Mouse (Mus musculus) thymus, postnatal 0 days (tissue): ENCODE results near the gene Ltn1. TPM values are rescaled to one million over a fixed set of nuclear protein-coding genes. Genes with fewer than 3 reads are reported as not detected.

Experiments used
- DNase-seq: peaks from one replicate; pipeline ENCODE4 v3.0.0-alpha.2; 2015; ENCODE audit warnings: low spot score
- polyA plus RNA-seq: library from polyadenylated mRNA; unstranded; fragments of >200 nt; fragmentation: Nextera tagmentation; extraction: Ambion mirVana; gene quantifications from 2 replicates; pipeline ENCODE4 v1.2.1, GENCODE M21; 2015

Ltn1 gene
- 23.7 and 25.0 TPM in 2 replicates for polyA plus RNA-seq

GRCm38 (mm10) chr16:87432033-87432814 is at the start of gene Ltn1:
TSS of gene Ltn1 (minus strand) at chr16:87432612.
- peak; percentile 98 for DNase-seq

- no peak for DNase-seq
Observed at GRCm38 (mm10) chr16:87470579-87470978, 38.2 kb upstream of the Ltn1 start.

DNA sequence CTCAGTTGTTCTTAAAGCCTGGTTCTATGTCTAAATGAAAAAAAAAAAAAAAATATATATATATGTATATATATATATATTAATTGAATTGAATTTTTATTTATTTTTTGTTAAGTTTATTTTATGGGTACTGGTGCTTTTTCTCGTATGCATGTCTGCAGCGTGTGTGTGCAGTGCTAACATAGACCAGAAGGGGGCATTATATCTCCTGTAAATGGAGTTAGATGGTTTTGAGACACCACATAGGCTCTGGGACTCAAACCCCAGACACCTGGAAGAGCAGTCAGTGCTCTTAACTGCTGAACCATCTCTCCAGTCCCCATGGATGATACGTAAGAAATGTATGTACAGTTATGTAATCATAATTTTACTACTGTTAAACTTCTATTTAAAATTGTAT is 26.3 kb upstream of the Ltn1 start:
- no peak for DNase-seq

- DNase-seq = no peak
Observed at GRCm38 (mm10) chr16:87455180-87455611, 22.8 kb upstream of the Ltn1 start.

DNA sequence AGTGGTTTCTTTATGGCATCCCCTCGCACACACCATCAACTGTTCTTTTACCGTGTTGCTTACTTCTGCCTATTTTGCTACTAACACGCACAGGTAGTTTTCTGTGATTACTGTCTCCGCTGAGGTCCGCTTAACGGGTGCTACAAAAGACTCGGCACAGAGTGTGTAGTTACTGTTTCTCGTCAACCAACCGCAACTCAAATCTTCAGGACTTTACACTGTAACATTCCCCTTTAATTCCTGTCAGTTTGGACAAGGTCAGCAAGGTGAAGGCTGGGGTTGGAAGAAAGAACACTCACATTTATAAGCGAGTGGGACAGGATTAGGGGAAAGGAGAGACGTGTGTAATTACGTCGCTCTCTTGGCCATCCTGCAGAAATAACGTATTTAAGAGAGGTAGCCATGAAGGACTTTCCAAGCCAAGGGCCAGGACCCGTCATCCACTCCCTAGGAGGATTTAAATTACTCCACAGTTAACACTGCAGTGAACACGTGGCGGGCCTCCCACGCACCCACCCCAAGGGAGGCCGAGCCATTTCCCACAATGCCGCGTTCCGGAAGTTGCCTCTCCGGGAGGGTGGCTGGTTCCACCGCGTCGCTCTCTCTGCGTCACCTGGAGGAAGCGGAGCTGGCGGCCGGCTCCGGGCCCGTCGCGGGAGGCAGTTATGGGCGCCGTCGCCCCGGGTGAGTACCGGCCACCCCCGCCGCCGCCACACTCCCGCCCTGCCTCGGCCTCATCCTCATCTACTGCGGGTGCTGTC is 22.2 kb upstream of the Ltn1 start, which contains the start of gene Usp16:
TSS of gene Usp16 (plus strand) at position 285 of the 761 bp plus-strand sequence.
- DNase-seq = peak; percentile 93

DNA sequence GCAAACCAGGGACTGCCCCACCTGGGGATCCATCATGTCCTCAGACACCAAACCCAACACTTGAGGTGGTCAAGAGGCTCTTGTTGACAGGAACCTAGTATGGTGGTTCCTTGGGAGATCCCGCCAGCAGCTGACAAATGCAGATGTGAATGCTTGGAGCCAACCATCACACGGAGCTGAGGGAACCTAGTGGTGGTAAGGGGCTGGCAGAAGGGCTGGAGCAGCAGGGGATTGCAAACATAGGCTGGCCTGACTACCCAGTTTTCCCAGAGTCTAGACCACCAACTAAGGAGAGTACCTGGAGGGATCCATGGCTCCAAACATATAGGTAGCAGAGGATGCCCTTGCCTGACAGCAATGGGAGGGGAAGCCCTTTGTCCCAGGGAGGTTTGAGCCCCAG is 20.8 kb upstream of the Ltn1 start:
- DNase-seq = no peak

GRCm38 (mm10) chr16:87445528-87445927 is 13.1 kb upstream of the Ltn1 start:
- no peak for DNase-seq

- DNase-seq = no peak
Observed at GRCm38 (mm10) chr16:87445110-87445509, 12.7 kb upstream of the Ltn1 start.

GRCm38 (mm10) chr16:87444071-87444470 is 11.7 kb upstream of the Ltn1 start:
- DNase-seq = no peak

- no peak for DNase-seq
Observed at GRCm38 (mm10) chr16:87443245-87443644, 10.8 kb upstream of the Ltn1 start.

DNA sequence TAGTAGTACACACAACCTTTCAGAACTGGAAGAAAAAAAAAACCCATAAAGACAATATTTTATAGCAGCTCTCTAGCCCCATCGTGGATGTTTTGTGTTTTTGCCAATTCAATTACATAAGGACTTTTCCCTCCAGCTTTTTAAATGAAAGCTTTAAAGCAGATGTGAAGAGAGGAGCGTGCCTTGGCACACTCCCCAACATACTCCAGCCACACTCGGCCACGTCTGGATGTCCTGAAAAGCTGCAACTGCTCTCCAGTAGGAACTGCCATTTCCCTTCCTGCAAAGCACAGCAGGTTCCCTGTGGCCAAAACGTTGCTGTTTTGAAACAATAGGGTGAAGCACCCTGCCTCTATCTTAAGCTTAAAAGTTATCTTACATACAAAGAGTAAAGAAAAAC is 9.9 kb upstream of the Ltn1 start:
- DNase-seq = no peak

GRCm38 (mm10) chr16:87441089-87441488 is 8.7 kb upstream of the Ltn1 start:
- DNase-seq = peak; percentile 36

DNA sequence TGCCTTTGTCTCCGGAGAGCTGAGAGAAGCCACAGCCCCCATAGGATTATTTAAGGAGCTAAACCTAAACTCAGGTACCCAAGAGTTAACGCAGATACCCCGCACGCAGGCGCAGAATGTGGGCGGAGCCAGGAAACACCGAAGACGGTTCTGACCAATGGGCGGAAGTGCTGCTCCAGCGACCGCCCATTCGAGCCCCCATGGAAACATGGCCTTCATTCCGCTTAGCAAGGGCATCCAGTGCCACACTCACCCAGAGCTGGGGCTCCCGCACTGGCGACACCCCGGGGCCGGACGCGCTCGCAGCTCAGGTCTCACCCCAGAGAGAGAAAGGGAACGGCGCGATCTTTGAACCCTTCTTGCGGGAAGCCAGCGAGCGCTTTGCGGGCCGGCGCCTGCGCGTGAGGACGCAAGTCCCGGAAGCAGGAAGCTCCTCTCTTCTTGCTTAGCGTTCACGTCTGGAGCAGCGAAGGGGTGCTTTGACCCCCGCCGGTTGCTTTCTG is 7.8 kb upstream of the Ltn1 start, which contains the start of gene Rwdd2b:
TSS of gene Rwdd2b (minus strand) at position 390 of the 503 bp plus-strand sequence.
- DNase-seq = peak; percentile 95

- DNase-seq = no peak
Observed at GRCm38 (mm10) chr16:87438697-87439096, 6.3 kb upstream of the Ltn1 start.

DNA sequence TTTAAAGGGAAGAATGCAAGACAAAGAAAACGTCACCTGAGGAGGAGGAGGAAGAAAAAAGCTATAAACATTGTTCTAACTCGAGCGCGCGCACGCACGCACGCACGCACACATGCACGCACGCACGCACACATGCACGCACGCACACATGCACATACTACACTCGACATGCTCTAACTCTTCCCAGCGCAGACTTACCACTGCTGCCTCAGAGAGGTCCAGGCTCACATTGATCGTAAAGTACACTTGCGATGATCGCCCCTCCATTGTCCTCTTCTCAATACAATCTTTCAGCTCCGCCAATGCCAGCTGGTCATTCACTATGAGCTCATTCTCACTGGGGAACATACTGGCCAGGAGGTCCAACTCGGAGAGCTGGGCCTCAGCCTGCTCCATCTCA is 4.7 kb upstream of the Ltn1 start:
- DNase-seq = no peak

DNA sequence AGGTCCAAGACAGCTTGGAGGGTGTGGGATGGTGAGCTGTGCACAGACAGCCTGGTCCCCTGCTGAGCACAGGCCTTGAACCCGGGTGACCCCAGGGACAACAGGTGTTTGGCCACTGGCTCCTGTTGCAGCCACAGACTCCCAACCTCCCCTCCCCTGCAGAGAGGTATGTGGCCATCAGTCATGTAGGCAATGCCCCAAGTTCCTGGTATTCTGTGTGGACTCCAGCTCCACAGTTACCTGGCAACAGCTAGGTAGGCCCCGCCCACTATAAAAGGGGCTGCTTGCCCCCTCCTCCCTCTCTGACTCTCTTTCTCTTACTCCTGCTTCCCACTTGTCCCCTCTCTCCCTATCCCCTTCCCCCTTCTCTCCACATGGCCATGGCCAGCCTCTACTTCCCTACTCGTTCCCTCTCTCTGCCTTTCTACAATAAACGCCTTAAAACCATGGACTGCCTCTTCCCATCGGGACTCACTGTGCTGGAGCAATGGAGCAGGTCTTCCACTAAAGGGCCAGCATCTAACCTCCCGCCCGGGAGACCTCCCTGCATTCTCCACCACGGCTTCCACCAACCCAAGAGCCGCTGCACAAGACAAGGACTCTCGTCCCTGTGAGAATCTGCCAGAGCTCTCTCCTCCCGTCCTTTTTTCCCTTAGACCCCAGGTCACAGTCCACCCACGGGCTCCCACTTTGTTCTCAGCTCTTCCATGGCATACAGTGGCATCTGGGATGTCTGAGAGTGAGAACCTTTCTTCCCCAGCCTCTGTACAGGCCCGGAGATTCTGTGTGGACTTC is 3.2 kb upstream of the Ltn1 start:
- DNase-seq = no peak

DNA sequence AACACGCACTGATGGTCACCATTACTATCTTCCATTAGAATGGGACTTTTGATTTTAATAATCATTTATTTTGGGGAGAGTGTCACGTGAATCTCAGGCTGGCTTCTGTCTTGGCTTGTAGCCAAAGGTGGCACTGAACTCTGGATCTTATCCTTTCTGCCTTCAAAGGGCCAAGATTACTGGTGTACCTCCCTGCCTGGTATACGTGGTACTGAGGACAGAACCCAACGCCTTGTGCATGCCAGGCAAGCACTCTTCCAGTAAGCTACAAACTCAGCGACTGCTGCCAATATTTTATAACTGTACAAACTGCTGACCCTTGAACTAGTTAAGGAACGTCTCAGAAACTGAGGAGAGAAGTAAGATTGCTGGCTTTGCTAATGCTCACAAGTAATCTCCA is 2.5 kb upstream of the Ltn1 start:
- DNase-seq = no peak

DNA sequence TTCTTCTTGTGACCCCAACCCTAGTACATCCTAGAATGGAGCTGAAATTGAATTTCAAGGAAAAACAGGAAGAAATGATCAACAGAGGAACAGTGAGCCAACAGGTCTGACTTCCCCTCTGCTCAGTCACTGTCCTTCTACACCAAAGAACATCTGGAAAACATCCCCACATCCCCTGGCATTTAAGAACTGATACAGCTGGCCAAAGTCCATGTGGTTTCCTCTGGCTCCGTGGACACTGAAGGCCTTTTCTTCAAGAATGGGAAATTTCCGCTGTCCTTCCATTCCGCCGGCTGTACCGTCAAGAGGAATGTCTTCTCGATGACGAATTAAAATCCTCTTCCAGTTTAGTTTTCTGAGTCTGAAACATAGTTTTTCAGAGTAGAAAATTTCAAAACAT is 1.9 kb upstream of the Ltn1 start:
- no peak for DNase-seq

GRCm38 (mm10) chr16:87427516-87427915 is 4.9 kb downstream of the Ltn1 start:
- DNase-seq = no peak

DNA sequence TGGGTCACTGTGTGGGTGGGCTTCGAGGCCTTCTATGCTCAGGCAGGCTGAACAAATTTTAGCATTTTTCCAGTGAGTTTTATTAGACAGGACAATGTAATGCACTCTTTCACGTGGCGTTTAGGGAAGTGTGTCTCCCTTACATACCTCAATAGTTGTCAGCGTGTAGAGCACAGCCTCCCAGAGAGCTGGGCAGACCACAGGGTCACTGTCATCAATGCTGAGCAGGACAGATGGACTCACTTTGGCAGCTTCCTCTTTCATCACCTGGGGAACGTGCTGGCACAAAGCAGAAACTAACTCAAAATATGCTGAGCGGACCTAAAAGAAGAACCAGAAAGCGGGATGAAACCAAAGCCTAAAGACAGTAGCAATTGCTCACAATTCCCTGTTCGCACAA is 11.8 kb downstream of the Ltn1 start:
- no peak for DNase-seq

- DNase-seq = peak; percentile 11
Observed at GRCm38 (mm10) chr16:87405001-87405400, 27.4 kb downstream of the Ltn1 start.
